Comparison of ENCODE assay signal across 8 mouse cellular contexts in genomic region chr6:4545727-4546126, GRCm38 (mm10). TPM values are rescaled to one million over a fixed set of nuclear protein-coding genes. Genes with fewer than 3 reads are reported as not detected.
A peak's percentile ranks its signal among the peaks of the same experiment; 100 is the strongest.
DNase-seq lines count a peak whose midpoint lies in the region; ATAC-seq and TF ChIP-seq lines count a peak whose summit lies in the region.

No protein-coding gene starts in this region.

- TF ChIP-seq CTCF in cortical plate, adult 2 months (IDR thresholded peaks at IDR 0.05; ENCODE audit: extremely low read depth, insufficient read depth, low read length) = peak; percentile 72
- TF ChIP-seq CTCF in kidney, postnatal 0 days (IDR thresholded peaks at IDR 0.05; ENCODE audit: low read depth) = peak; percentile 94

- H3K4me3 ChIP-seq in forebrain, embryonic 11.5 days (ENCODE audit: low read depth, low read length) = no peak overlapping the region
- H3K4me3 ChIP-seq in forebrain, embryonic 15.5 days = no peak overlapping the region
- H3K4me3 ChIP-seq in cortical plate, adult 2 months (ENCODE audit: insufficient read depth, low read length) = no peak overlapping the region
- no peak overlapping the region for H3K4me3 ChIP-seq in kidney, postnatal 0 days (replicated peaks; ENCODE audit: low read depth, low read length)
- no peak overlapping the region for H3K4me3 ChIP-seq in stomach, embryonic 15.5 days (replicated peaks)

- 62% methylated on average over 8 of the region's 8 CpGs for WGBS in forebrain, embryonic 11.5 days
- WGBS in forebrain, embryonic 15.5 days = 54% methylated on average over 8 of the region's 8 CpGs
- 33% methylated on average over 8 of the region's 8 CpGs for WGBS in kidney, postnatal 0 days
- 21% methylated on average over 8 of the region's 8 CpGs for WGBS in stomach, embryonic 15.5 days

- H3K36me3 ChIP-seq in forebrain, embryonic 11.5 days (ENCODE audit: control insufficient read depth, insufficient read depth, low read length) = no peaks in the 10 kb centered on the region
- H3K36me3 ChIP-seq in forebrain, embryonic 15.5 days = no peaks in the 10 kb centered on the region
- no peaks in the 10 kb centered on the region for H3K36me3 ChIP-seq in kidney, postnatal 0 days (ENCODE audit: insufficient read depth, low read length)
- H3K36me3 ChIP-seq in stomach, embryonic 15.5 days = no peaks in the 10 kb centered on the region

- no peak overlapping the region for H3K27ac ChIP-seq in forebrain, embryonic 11.5 days (ENCODE audit: low read depth, low read length)
- H3K27ac ChIP-seq in forebrain, embryonic 15.5 days (replicated peaks) = no peak overlapping the region
- H3K27ac ChIP-seq in cortical plate, adult 2 months (ENCODE audit: insufficient read depth, low read length) = no peak overlapping the region
- H3K27ac ChIP-seq in kidney, postnatal 0 days = no peak overlapping the region
- H3K27ac ChIP-seq in stomach, embryonic 15.5 days = no peak overlapping the region

- no peak for TF ChIP-seq POLR2A in cortical plate, adult 2 months (IDR thresholded peaks at IDR 0.05; ENCODE audit: extremely low read depth, insufficient read depth, low read length)

- H3K4me2 ChIP-seq in forebrain, embryonic 11.5 days (ENCODE audit: low read depth, low read length, severe bottlenecking) = no peak overlapping the region
- H3K4me2 ChIP-seq in forebrain, embryonic 15.5 days (replicated peaks) = no peak overlapping the region
- H3K4me2 ChIP-seq in kidney, postnatal 0 days (ENCODE audit: low read length) = no peak overlapping the region
- H3K4me2 ChIP-seq in stomach, embryonic 15.5 days = peak overlapping the region; percentile 13; the same call in 1 of the 2 replicates

- peak; percentile 71 for DNase-seq in forebrain, embryonic 11.5 days (ENCODE audit: low spot score)
- peak; percentile 51 for DNase-seq in urinary bladder, postnatal 14 days (ENCODE audit: low spot score)
- DNase-seq in urinary bladder, postnatal 10 days (ENCODE audit: low spot score) = no peak
- peak; percentile 86 for DNase-seq in kidney, postnatal 0 days (ENCODE audit: low spot score)
- DNase-seq in lung, postnatal 10 days = peak; percentile 80

- H3K9ac ChIP-seq in forebrain, embryonic 11.5 days (ENCODE audit: low read length) = no peak overlapping the region
- no peak overlapping the region for H3K9ac ChIP-seq in forebrain, embryonic 15.5 days (replicated peaks)
- H3K9ac ChIP-seq in kidney, postnatal 0 days (ENCODE audit: low read depth, low read length) = no peak overlapping the region
- H3K9ac ChIP-seq in stomach, embryonic 15.5 days = no peak overlapping the region

- H3K9me3 ChIP-seq in forebrain, embryonic 11.5 days (ENCODE audit: control insufficient read depth, low read length) = no peaks in the 10 kb centered on the region
- H3K9me3 ChIP-seq in forebrain, embryonic 15.5 days = no peaks in the 10 kb centered on the region
- H3K9me3 ChIP-seq in kidney, postnatal 0 days (replicated peaks; ENCODE audit: low read length) = no peaks in the 10 kb centered on the region
- H3K9me3 ChIP-seq in stomach, embryonic 15.5 days = no peaks in the 10 kb centered on the region

- no peak for ATAC-seq in forebrain, embryonic 11.5 days (replicated peaks; ENCODE audit: low FRiP score)
- no peak for ATAC-seq in forebrain, embryonic 15.5 days (replicated peaks)
- ATAC-seq in kidney, postnatal 0 days (replicated peaks; ENCODE audit: low FRiP score, low read depth) = no peak
- peak; percentile 10; the same call in 1 of the 2 replicates for ATAC-seq in stomach, embryonic 15.5 days (ENCODE audit: insufficient read depth, low FRiP score, low read depth)

- H3K27me3 ChIP-seq in forebrain, embryonic 11.5 days (ENCODE audit: control insufficient read depth, insufficient read depth, low read length) = no peaks in the 10 kb centered on the region
- H3K27me3 ChIP-seq in forebrain, embryonic 15.5 days = no peaks in the 10 kb centered on the region; the same call in 1 of the 2 replicates
- no peaks in the 10 kb centered on the region for H3K27me3 ChIP-seq in kidney, postnatal 0 days (ENCODE audit: insufficient read depth, low read length)
- H3K27me3 ChIP-seq in stomach, embryonic 15.5 days (replicated peaks) = no peaks in the 10 kb centered on the region

- no peaks in the 10 kb centered on the region for H3K4me1 ChIP-seq in forebrain, embryonic 11.5 days (replicated peaks; ENCODE audit: control insufficient read depth, insufficient read depth, low read length)
- peaks cover 10% of the 10 kb centered on the region; the same call in 1 of the 2 replicates for H3K4me1 ChIP-seq in forebrain, embryonic 15.5 days
- no peaks in the 10 kb centered on the region for H3K4me1 ChIP-seq in cortical plate, adult 2 months (ENCODE audit: control insufficient read depth, insufficient read depth, low read length)
- no peaks in the 10 kb centered on the region for H3K4me1 ChIP-seq in kidney, postnatal 0 days (replicated peaks; ENCODE audit: insufficient read depth, low read length)
- no peaks in the 10 kb centered on the region for H3K4me1 ChIP-seq in stomach, embryonic 15.5 days

RNA-seq across cellular contexts. Expression of gene Col1a2, which starts 41.1 kb away (rescaled TPM):
- polyA plus RNA-seq in forebrain, embryonic 11.5 days (2014; fragmentation: Nextera tagmentation; extraction: Ambion mirVana) = 140 and 149 TPM in 2 replicates
- 38.6 and 40.4 TPM in 2 replicates for polyA plus RNA-seq in forebrain, embryonic 15.5 days (2015; fragmentation: Nextera tagmentation; extraction: Ambion mirVana)
- polyA plus RNA-seq in cortical plate, adult 2 months (2012; rRNA removed) = 6.5 and 8.1 TPM in 2 replicates
- 306 and 344 TPM in 2 replicates for polyA plus RNA-seq in kidney, postnatal 0 days (2015; fragmentation: Nextera tagmentation; extraction: Ambion mirVana)
- polyA plus RNA-seq in stomach, embryonic 15.5 days (2015; fragmentation: Nextera tagmentation; extraction: Ambion mirVana) = 740 and 755 TPM in 2 replicates

RNA-seq across cellular contexts. Expression of gene Casd1, which starts 54.9 kb away (rescaled TPM):
- 42.1 TPM in 2 replicates for polyA plus RNA-seq in forebrain, embryonic 11.5 days (2014; fragmentation: Nextera tagmentation; extraction: Ambion mirVana)
- 34.1 and 40.3 TPM in 2 replicates for polyA plus RNA-seq in forebrain, embryonic 15.5 days (2015; fragmentation: Nextera tagmentation; extraction: Ambion mirVana)
- 36.1 and 36.7 TPM in 2 replicates for polyA plus RNA-seq in cortical plate, adult 2 months (2012; rRNA removed)
- polyA plus RNA-seq in kidney, postnatal 0 days (2015; fragmentation: Nextera tagmentation; extraction: Ambion mirVana) = 26.7 and 27.4 TPM in 2 replicates
- polyA plus RNA-seq in stomach, embryonic 15.5 days (2015; fragmentation: Nextera tagmentation; extraction: Ambion mirVana) = 25.2 and 25.5 TPM in 2 replicates
